Mouse (Mus musculus): ENCODE measurements around the gene Smug1.

The Smug1 gene

DNA sequence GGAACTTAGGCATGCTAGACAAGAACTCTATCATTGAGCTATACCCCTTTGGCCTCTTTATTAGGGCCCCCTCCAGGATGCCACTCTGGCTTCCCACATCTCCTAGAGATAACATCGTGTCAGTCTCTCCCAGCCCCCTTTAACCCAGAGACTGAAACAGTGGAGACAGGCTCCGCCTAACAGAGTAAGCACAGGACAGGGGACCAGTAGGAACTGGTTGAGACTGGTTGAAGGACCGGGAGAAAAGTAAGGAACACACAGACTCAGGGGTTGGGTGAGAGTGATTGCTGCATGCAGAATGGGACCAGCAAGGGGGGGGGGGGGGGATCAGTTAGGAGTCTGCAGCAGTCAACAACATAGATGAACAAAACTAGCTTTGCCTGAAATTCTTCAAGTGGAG is 22.7 kb downstream of the Smug1 start:
- no peak for DNase-seq (ENCODE audit: low spot score)

DNA sequence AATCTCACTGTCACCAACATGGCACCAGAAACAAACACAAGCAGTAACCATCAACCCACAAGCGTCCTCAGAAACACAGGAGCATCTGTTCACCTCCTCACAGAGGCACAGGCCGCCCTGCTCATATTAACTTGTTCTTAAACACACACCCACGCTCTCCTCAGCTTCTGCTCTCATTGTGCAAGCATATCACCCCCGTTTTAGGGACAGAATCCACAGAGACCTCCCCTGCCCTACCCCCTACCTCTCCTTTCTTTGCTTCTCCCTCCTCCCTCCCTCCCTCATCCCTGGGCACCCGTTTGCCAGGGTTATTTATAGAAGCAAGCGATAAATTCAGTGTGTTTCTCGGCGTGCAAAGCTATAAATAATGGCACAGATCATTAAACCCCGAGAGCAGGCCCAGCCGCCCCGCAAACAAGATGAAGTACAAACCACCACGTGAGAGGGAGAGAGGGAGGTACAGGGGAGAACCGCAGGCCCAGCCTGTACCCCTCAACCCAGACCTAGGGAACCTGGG is 31.4 kb downstream of the Smug1 start:
- DNase-seq (ENCODE audit: low spot score) = no peak

DNA sequence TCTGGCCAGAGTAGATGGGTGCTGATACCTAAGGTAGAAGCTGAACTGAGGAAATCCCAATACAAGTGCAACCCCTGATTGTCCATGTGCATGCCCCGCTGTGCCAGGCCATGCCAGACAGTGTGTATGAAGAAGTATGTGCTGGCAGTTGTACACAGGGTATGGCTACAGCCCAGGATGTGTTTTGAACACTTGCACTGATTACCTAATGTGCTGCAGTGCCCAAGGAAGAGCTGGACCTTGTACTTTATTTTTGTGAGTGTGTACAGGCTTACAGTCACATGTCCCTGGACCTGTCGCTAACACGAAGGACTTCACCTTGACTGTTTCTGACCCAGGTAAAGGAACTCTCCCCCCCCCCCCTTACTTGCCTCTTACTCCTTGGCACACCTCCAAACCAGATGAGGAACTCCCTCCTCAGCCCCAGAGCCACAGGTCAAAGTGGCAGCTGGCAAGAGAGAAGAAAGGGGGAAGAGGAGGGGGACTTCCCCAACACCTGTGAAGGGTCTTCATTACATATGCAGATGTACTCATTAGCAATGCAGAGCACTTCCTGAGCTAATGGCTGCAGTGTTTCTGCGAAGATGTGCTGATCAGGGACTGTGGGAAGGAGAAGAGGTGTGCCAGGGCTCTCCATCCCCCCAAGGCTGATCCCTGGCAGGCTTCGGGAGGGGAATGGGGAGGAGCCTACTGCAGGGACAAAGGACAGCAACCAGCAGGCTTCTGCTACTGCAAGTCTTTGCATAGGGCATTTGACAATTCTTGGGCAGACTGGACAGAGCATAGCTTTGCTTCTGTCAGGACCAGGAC is 32.4 kb downstream of the Smug1 start:
- DNase-seq (ENCODE audit: low spot score) = no peak

DNA sequence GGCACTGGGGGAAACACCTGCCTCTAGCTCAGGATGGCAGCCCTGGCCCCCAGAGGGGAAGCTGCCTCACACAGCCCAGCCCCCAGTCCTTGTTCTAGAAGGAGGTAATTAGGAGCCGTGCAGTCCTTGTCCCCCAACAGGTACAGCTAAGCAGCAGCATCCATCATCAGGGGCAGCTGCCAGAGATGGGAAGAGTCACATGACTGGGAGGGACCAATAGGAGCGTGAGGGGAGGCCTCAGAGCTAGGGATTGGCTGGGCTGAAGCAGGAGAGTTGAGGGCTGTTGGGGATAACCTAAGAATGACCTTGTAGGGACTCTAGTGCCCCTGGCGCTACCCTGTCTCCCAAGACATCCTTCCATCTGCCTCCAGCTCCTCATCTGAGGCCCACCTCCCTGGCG is 33.1 kb downstream of the Smug1 start:
- DNase-seq (ENCODE audit: low spot score) = no peak

DNA sequence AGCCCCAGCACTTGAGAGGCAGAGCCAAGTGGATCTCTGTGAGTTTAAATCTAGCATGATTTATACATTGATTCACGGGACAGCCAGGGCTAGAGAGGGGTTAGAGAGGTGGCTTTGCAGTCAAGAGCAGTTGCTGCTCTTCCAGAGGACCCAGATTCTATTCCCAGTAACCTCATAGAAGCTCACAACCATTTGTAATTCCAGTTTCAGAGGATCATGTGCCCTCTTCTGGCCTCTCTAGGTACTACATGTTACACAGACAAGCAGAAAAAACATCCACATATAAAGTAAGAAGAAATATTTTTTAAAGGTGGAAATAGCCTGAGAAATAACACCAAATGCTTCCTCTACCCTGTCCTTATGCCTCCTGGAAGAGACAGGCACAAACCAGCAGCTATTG is 36.2 kb downstream of the Smug1 start:
- no peak for DNase-seq (ENCODE audit: low spot score)

DNA sequence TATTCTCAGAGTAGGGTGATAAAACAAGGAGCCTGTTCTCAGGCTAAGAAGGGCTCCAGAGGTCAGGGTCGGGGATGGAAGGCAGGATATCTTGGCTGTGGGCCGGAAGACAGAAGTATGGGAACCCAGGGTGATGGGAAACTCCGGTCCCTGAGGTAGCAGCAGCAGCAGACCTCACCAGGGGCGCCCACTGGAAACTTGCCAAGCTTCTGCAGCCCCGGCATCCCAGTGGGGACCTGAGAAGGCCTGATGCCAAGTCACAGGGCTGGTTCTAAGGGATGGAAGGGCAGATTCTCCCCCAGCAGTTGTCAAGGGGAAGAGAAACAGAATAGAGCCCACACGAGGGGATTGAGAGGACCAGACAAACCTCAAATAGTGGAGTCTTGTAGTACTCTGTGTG is 37.6 kb downstream of the Smug1 start:
- no peak for DNase-seq (ENCODE audit: low spot score)

DNA sequence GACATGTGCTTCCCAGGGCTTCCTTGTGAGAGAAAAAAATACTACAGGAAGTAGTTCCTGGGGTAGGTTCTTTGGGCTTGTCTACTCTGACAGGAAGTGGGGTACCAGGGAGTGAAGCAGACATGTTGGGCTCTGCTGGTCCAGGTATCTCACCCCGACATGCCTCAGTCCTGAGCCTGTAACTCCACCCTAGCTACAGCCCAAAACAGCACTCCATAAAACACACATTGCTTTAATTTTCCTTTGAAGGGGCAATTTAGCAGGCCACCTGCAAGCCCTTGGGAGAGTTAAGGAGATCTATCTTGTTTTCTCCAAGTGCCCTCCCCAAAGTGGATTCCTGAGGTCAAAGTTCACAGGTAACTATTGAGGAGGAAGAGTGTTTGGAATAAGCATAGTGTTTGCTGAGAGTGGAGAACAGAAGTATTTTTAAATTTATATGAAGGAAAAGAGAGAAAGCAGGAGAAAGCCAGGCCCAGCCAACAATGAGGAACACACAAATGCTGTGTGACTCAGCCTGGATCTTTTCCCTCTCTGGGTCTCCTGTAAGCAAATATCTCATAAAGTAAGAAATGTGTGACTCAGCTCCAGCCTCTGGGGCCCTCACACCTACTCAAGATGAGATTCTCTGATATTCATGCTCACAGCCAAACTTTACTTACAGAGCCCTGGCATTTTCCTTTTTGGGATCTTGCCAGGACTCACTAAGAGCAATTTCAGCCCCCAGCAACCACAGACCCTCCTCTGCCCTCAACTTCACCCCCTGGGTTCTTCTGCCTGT is 38.6 kb downstream of the Smug1 start:
- no peak for DNase-seq (ENCODE audit: low spot score)

DNA sequence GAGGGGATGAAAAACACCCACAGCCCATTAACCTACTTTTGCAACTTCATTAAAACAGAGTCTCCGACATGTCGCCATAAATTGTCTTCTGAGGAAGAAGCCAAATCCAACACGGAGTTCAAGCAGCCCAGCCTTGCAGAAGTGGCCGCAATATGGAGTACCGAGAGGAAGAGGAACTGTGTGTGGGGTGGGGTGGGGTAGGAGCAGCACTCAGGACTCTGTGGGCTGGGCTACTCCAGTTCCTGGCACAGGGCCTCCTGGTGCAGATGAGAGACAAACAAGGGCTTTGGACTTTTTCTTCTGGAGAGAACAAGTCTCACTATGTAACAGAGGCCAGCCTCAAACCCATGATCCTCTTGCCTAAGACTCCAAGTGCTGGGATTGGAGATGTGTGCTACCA is 40.9 kb downstream of the Smug1 start:
- no peak for DNase-seq (ENCODE audit: low spot score)

DNA sequence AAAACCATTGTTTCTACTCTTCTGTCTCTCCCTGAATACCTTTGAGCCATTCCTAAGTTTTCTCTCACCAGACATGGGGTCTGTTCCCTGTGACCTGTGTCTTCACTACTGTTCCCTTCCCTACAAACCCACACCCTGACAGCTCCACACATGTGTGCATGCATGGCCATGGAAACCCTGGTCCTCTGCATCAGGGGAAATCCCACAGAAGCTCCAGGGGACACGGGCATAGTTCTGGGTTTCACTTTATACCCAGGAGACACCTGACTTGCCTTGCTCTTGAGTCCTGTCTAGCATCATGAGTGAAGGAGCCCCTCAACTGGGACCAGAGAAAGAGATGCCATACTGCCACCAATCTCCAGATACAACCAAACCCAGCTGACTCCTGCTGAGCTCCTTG is 42.6 kb downstream of the Smug1 start:
- DNase-seq (ENCODE audit: low spot score) = no peak

DNA sequence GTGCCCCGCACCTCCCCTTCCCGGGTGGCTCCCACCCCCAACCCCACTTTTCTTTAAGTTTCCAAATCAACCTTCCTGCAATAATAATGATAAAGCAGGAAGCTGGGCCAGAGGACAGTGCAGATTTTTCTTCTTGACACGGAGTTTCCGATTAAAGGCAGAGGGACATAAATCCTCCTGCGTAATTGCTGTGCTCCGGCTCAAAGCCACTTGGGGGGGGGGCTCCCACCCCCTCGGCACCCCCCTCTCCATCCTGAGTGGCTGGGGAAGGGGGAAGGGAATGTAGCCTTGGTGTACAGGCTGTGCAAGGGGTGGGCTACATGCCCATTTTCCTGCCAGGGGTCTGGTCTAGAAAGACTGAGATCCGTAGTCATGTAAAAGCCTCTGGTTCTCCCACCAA is 43.5 kb downstream of the Smug1 start:
- DNase-seq (ENCODE audit: low spot score) = no peak

DNA sequence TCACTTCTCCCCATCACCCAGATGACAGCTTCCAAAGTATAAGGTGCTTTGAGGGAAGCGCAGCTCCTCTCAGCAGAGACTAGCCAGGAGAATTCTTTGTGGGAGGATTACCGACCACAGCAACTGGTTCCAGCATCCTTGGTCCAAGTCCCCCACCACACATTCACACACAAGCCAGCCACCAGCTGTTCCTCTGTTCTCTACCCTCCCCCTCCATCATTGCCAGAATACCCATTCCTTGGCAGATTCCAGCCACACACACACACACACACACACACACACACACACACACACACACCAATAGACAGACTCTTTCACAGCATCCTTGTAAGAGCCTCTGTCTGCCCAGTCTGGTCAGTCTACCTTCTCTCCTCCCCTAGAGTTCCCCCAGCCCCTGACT is 44.5 kb downstream of the Smug1 start:
- DNase-seq (ENCODE audit: low spot score) = no peak

DNA sequence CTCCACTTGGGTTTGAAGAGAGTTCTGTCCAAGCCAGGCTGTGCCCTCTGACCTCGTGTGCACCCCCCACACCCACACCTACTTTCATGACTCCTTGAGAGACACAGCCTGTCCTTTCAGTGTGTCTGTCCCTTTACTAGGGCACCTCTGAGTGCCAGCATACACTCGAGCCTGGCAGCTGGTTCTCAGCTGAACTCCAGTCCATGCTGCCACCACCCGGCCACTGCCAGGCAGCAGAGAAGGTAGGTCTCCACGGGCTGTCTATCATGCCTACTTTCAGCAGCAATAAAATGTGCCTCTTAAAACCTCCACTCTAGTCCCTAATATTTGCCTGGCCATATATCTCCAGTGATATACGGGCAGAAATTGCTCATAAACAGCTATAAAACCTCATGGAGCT is 45.5 kb downstream of the Smug1 start:
- DNase-seq (ENCODE audit: low spot score) = no peak

DNA sequence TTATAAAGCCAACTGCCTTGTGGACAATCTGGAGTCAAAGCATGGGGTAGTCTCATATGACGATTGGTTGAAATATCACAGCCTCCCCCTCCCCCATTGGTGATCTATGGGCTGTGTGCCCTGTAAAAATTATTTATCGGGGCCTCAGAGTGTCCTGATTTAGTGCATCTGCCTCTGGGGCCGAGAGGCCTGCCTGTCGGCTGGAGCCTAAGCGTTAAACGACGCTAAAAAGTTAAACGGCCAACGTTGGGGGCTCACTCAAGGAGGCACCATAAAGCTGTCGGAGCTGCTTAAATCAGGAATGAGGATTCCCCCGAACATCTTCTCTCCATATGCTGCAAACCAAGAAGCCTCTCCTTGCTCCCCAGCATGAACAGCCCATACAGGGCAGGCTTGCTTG is 46.3 kb downstream of the Smug1 start:
- DNase-seq (ENCODE audit: low spot score) = no peak

DNA sequence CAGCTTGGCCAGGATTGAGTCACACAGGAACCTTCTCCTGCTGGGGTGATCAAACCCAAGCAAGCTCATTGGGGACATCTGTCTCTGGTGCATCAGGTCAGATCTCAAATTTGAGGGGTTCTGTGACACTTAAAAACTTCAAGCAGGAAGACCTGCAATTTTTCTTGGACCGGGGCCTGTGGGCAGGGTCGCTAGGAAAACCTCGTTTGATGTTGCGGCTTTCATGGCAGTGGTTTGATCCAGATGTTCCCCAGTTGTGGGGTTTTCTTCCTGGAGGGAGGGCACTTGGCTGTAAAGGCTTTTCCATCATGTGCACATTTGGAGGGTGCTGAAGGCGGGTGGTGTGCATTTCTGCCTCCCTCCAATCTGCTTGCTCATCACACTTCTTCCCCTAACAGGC is 51.2 kb downstream of the Smug1 start:
- DNase-seq (ENCODE audit: low spot score) = no peak

DNA sequence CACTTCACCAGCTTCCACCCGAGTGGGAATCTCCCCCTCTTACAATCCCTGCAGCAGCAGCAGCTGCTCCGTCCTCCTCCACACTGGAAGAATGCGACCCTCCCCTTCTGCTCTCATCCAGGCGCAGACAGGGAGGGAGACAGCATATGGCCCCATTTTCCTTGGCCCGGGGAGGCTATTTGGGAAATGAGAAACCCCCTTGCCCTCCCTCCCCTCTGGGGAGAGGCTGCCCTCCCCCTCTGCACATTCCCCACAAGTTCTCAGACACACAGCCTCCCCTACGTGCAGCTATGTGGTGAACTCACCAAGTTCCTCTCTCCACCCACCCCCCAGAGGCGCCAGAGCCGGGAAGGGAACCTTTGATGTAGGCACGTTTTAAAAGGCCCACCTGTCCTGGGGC is 51.6 kb downstream of the Smug1 start:
- no peak for DNase-seq (ENCODE audit: low spot score)

DNA sequence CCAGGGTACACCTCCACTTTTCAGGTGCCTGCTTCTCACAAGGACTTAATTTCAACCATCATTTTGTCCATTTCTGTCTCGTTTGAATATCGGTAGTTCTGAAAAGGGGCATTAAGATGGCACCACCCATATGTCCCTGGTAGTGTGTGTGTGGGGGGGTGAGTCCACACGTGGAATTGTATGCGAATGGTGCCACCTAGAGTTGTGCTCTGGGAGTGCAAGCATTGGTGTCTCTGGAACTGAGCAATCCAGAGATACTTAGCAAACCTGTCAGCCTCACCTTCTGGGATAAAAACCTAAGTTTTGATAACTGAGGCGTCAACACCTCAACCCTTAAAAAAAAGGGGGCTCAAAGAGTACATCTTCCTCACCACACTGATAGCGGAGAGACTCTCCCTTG is 53.8 kb downstream of the Smug1 start:
- no peak for DNase-seq (ENCODE audit: low spot score)

DNA sequence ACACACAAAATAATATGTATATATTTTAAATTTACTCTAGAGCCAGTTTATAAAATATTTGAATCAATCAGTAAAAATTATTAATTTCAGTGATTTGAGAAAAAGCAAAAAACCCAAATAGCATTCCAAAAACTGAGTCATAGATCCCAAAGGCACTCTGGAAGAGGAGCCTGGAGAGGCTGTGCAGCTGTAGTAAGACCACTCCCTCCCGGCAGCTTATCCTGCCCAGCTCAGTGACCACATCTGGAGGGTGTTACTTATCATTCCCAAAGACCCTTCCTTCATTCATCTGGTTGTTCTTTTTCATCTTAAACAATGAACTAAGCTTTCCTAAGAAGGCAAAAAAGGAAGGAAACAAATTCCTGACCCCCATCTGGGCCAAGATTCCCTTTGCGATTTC is 54.6 kb downstream of the Smug1 start:
- no peak for DNase-seq (ENCODE audit: low spot score)

DNA sequence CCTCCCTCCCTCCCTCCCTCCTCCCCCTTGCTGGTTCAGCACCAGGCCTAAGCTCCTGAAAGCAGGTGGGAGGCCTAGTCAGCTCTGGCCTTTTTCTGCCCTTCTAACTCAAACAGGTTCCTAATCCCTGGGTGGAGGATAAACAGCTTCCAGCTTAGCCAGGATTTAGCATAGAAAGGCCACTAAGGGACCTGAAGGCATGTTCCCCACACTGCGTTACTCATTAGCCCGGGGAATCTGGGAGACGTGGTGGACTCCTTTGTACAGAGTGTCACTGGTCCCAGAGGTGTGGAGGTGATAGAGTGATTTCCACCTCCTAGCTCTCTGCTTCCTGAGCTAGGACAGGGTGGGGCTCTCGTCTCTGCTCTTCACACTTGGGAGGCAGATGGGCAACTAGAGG is 57.0 kb downstream of the Smug1 start:
- DNase-seq (ENCODE audit: low spot score) = no peak

DNA sequence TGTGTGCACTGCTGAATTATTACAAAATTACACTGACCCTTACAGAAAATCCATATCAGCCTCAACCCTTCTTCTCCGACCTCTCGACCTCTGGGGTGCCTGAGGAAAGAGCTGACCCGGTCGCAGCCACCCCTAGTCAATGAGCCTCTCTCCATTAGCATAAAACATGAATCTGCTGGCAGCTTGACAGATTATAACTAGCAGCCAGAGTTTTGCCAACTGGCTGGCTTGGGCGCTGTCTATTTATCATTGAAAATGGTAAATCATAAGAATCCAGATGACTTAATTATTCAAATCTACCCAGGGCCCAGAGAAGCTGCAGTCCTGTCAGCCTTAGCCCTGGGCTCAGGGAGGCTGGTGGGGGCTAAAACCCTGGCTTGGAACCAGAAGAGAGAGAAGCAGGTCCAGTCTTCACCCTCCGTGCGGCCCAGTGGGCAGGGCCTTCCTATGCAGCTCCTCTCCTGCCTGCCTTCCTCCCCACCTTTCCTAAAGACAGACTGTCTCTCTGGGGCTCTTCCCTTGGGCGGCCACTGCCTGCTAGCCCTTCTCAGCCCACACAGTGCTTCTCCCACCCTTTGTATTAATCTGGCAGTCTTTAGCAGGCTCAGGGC is 58.7 kb downstream of the Smug1 start:
- no peak for DNase-seq (ENCODE audit: low spot score)

DNA sequence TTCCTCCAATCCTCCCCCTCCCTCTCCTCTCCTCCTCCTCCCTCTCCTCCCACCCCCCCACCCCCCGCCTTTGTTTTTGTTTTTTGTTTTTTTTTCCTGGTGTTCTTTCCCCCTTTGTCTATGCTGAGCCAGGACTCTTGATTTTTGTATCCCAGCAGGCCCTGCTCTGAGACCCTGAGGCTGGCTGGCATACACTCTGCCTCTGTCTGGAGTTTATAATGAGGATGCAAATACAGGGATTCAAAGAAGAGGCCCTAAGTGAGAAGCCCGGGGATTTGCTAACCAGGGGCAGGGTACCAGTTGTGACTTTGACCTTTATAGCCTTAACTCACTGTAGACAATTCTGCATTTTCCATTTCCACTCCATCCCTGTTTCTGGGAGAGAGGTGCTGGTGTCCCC is 60.7 kb downstream of the Smug1 start:
- no peak for DNase-seq (ENCODE audit: low spot score)
